Mouse (Mus musculus): ENCODE measurements at regions not wholly inside any gene's neighbourhood (a gene's known extent, or its start where the extent isn't known, plus 50 kb on each side); places are given as distances from the start of the nearest gene placed in this dataset.

DNA sequence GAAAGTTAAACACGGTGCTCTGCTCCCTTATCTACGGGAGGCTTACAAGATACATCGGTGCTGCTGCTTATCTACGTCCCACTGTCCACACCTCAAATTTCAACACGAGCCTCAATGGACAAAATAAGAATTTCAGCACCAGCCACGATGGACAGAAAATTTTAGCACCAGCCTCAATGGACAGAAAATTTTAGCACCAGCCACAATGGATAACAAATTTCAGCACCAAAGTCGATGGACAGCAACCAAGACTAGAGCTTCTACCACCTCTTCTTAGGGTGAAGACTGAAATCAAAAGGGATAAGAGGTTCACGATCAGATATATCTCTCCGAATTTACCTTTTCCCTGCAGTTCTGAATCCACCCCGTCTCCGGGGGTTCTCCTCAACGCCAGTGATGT is 387.7 kb upstream of the Brinp3 start:
- DNase-seq (ENCODE audit: extremely low spot score), result peak; percentile 37

Data from embryo, embryonic 9.5 days (tissue).